Mouse (Mus musculus): ENCODE data around the gene Gif.

Gif gene

DNA sequence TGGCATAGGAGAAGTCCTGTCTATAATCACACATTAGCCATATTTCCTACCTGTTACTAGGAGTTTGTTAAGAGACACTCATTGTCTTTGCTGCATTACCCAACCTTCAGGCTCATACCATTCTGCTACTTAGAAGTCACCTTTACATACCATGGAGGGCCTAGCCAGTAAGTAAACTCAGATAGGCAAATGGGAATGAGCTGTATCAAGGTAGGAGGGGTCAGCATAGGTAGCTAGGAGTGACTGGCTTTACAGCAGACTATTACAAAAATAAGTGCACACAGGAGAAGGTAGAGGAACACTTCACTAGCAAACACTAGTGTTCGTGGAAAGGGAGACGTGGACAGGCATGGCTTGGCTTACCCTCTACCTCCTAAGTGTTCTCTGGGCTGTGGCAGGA is at the start of gene Gif:
Gif (plus strand) TSS at position 257 of the 400 bp plus-strand sequence.
- no peak for DNase-seq

DNA sequence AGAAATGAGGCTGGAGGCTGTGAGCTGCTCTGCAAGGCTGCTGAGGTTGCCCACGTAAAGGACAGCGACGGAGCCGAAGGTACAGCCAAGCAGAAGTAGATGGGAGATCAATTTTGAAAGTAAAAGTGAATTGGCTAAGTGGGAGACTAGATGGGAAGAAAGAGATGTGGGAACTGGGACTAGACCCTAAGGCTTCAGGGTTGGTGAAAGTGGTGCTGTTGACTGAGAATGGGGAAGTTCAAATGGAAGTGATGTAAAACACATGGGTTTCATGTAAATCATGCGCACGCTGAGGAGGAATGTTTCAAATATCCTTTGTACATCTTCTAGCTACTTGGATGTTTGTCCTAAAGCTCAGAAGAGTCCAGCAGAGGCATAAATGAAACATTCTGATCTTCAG is 49.0 kb upstream of the Gif start:
- no peak for DNase-seq

DNA sequence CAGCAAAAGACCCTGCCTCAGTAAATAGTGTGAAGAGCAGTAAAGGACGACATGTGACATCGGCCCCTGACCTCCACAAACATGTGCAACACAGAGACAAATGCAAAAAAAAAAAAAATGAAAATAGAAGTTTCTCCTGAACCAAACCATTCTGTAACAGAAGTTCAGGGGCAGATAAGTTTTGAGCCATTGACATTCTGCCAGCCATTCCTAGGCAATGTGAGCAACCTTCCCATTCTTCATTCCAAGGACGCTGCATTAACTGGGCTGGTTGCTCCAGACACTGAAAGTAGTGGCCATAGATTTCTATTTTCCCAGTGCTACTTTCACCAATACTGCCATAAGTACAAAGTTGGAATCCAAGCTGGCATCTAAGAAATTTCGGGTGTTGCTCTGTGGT is 34.9 kb upstream of the Gif start:
- DNase-seq: no peak

DNA sequence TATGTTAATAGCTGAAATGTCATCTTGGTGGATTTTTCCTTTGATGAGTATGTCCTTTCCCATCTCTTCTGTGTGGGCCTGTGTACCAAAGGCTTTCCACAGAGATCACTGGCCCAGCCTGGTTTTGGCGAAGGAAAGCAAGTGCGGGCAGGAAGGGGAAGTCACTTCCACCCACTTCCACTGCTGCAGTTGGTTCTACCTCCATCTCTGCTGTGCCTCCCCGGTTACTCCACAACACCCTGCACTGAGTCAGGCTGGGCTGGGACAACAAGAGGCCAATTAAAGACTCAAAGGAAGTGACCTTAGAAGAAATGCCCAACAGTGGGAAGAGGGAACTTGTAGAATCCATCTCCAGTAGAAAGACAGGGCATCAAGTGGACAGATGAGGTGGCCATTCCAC is 27.3 kb upstream of the Gif start:
- no peak for DNase-seq

DNA sequence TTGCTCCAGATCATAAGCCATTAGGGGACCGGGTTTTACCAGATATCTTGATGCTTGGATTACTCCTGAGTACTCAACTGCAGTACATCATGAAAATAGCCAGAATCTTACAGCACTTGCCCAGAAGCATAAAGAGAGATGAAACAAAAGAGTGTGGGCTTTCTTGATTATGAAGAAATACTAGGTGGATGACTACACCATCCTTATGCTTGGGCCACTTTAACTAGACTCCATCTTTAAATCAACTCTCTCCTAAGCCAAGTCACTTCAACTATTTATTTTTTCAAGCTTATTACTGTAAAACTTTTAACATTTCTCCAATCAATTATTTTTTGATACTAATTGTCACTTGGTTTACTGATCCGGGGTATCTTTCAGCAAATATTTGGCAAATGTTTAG is 23.5 kb upstream of the Gif start:
- DNase-seq: no peak

DNA sequence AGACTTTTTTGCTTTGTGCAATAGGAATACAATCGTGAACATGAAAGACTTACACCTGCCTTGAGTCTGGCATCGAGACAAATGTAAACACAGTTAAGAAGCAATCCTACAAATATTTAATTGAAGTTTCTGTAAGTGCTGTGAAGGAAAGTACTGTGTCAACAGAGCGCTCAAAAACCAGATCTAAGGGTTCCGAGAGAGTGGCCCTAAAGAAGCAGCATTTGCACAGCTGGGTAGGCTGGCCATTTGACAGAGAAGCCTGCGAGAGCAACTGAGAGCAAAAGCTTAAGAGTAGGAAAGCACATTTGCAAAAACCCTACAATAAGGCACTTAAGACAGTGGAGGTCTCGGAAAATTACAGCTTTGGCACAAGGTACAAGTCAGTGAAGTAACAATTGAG is 23.1 kb upstream of the Gif start:
- DNase-seq: no peak

DNA sequence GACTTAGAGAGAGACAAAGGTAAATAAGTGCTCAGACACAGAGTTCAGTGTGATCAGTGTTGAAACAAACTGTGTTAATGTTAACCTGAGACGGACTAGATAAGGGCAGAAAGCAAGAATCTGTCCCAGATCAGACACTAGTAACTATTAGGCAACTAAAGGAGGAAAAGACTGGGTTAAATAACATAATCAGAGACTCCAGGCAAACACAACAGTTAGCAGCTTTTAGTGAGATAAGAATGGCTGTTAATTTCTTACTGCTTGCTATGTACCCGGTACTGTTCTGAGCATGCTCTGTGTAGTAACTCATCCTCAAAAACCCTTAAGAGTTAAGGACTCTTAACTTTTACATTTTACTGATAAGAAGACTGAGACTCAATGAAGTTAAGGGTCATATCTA is 21.4 kb upstream of the Gif start:
- DNase-seq: no peak

DNA sequence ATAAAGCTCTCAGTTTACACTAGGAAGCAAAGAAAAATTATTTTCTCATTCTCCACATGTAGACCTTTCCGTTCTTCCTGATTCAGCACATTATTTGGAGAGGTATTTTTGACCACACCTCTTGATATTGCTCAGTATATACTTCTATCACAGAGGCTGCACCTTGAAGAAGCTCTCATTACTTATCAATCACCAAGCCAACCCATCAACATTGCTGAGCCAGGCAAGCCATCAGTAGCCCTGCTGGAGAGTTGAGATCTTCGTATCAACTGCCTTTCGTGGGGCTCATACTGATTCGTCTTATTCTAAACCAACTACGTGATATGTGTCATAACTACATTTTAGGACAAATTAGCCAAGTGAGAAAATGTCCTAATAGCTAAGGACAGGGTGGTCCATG is 20.1 kb upstream of the Gif start:
- DNase-seq: no peak

DNA sequence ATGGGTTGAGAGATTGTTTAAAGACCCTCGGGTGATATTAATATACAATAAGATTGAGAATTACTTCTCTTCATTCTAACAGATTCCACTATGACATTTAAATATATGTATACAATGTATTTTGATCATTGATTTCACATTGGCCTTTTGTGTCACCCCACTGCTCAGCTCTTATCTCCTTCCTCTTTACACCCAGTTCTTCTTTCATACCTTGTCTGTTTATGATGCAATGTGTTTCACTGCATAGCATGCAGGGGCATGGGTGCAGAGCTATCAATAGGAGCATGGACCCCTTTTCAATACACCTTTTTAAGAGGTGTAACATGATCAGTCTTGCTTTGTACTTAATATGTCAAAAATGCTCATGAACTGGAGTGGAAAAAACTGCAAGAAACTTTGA is 17.1 kb upstream of the Gif start:
- no peak for DNase-seq

DNA sequence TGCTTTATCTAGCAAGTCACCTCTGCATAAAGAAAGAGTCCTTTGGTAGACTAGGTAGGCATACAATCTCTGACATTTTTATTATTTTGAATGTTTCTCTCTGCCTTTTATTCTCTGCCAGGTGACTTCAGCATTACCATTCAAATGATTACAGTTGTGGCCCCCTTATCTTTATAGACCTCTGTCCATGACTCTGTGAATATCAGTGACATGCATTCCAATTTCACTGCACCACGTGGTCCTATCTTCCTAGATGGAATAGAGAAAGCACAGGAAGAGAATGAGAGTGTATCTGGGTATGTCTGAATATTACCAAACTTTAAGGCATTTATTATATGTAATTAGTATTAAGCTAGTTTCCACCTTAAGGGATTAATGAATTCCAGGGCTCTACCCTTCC is 10.9 kb upstream of the Gif start:
- DNase-seq: no peak

DNA sequence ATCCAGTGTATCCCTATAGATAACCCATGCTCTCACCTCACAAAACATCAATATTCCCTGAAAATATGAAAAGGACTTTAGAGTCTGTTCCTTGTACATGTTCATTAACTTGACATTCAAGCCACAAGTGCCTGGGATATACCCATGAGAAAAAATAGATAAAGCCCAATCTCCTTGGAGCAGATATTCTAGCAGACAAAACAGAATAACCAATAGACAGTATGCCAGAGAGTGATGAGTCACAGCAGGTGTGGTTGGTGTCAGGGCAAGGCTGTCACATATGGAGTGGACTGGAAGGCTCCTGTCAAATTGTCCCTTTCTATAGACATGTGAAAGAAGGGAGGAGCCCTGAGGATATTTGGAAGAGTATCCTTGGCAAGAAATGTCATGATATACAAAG is 1.7 kb upstream of the Gif start:
- DNase-seq: no peak

DNA sequence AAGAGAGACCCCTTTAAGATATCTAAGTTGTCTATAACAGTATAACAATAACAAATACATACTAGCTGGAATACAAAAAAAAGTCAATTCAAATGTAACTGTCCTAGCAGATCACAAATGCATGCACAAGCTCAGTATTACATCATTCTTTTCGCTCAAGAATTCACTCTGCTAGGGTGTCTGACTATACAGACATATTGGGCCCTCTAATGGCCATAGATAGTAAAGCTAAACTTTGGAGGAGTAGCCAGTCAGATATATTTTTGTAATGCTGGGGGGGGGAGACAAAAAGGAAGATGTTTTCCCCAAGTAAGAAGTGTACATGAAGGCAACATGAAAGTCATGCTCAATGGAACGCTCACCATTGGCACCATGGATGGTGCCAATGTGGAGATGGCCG is 17.7 kb downstream of the Gif start:
- DNase-seq: no peak

DNA sequence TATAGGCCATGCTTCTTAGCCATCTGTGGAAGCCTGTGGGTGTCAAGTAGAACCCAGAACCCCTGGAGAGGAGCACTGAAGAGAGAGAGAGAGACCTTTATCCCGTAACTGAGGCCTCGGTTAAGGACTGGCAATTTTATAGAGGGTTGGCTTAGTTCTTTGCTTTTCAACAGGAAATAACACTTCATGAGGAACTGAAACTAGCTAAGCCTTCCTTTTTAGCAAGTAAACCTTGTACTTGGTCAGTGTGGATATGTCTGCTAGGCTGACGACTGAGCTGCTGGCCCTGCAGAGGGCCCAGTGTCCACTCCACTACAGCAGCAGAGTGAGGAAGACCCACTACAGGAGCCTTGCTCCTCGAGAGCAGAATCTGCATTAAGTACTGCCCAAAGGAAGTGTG is 19.1 kb downstream of the Gif start:
- no peak for DNase-seq

DNA sequence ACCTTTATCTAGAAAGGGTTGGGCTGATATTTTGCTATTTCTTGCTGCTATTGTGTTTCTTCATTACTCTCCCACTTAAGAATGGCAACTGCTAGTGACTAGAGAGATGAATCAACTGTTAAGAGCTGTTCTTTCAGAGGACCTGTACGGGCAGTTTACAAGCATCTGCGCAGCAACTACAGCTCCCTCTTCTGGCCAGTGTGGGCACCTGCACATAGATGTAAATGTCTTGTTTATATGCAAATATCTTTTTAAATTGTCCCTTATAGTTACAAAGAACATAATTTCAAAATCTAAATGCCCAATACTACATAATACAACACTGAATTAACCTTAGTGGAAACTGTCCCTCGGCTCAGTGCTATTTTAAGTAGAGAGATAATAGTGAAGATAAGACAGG is 20.8 kb downstream of the Gif start:
- DNase-seq: no peak

DNA sequence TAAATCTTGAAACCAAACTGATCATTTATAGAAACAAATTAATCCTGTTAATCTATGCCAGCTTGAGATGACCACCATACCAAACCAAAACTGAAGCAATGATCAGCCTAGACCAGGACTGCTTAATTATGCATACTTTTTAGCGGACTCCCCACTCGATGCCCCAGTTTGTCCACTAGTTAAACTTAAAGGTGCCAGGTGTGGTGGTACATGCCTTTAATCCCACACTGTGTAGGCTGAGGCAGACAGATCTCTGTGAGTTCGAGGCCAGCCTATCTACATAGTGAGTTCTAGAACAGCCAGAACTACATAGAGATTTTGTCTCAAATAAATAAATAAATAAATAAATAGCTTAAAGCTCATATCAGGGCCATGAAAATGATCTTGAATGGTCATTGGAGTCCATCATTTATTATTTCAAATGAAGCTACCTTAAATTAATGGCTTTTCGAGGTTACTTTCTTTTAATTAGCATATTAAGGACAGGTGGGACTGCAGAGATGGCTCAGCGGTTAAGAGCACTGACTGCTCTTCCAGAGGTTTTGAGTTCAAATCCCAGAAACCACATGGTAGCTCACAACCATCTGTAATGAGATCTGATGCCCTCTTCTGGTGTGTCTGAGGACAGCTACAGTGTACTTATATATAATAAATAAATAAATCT is 22.0 kb downstream of the Gif start:
- no peak for DNase-seq

DNA sequence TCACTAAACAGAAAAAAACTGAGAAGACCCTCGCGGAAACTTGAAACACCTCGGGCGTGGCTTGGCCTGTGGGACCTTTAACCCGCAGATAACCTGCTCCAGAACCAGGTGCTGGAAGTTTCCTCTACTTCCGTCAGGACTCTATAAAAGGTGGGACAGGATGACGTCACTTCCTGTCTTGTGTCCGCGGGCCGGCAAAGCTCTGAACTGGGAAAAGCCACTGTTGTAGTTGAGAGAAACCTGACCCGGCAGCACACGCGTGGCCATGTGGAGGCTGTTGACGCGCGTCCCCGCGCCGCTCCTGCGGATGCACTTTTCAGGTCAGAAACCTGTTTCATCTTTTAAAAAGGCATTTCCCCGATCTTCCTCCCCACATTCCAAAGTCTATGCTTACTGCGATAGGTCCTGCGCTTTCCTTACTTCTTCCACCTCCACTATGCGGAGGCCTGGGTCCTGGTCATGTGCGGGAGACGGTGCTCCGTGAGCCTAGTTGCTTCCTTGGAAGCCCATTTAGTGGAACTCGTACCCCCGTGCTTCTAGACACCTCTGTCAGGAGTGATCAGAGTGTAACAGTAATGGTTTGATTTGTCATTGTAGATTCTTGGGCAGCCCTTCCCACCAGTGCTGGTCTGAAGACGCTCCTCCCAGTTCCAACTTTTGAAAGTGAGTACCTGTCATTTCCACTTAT is 23.0 kb downstream of the Gif start, which contains the start of gene Mrpl16:
Mrpl16 (plus strand) TSS at position 187 of the 688 bp plus-strand sequence.
- DNase-seq: peak; percentile 92

DNA sequence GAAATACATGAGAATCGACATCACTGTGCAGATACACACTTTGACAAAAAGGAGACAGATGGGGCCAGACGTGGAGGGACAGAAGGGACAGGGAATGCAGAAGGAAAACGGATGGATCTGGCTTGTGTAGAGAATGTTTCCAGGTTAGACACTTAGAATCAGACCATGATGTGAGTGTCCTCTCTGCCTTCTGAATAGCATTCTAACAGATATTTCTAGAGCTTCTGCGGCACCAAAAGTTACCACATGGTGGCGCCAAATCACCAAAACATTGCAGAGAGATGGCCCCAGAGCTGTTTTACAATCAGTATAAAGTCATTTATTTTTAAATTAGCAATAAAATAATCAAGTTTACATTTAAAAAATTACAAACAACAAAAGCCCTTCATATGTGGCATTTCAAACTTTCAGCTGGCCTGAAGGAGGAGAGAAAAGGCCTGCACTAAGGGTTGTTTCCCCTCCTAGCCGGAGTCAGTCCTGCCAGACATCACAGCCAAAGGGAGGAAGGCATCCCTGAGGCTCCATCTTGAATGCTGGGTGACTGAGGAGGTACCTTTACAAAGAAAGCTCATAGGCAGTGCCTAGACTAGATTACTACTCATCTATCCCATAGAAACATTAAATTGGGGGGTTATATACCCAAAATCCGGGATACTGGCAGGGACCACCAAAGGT is 30.0 kb downstream of the Gif start:
- peak; percentile 70 for DNase-seq

DNA sequence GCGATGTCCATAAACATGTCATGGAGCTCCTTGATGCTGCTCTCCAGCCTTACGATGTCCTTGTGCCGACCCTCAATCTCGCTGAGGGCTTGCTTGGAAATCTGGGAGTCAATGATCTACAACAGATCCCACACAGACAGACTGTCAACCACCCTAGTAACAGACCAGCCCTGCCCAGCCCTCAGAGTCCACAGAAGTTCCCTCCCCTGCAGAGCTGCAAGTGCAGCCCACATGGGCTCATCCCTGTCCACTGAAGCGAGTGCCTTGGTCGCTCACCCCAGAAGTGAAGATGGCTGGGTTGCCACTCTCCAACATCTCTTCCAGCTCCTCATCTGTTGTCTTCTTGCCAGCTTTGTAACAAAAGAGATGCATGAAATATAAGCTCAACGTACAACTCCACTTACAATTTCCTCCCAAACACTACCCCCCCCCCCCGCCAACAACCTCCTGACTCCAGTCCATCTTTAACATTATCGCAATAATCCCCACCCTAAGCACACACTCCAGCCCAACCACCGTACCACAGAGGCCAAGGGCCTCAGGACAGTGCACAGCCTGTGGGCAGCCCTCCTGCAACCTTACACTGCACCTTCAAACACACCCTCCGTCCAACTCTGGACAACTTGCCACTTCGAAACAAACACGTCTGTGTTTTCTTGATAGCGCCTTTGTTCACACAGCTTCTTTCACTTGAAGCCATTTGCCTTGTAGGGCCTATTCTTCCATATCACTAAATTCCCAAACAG is 38.2 kb downstream of the Gif start:
- DNase-seq: no peak

DNA sequence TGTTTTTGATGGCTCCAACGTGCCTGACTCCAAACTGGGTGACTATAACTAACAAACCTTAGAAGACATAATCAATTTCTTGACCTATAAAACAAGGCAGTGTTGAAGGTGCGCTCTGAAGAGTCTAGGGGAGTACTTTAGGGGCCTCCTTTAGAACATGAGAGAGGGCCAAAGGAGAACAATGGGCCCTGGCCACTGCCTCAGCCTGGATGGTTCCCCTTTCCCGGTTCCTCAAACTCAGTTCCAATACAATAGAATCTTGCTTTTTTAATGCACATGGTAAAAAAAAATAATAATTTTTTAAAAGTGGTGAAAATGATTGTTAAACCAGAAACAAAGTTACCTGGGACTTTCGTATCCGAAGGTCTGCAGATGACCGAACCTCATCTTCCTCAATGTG is 40.5 kb downstream of the Gif start:
- no peak for DNase-seq

DNA sequence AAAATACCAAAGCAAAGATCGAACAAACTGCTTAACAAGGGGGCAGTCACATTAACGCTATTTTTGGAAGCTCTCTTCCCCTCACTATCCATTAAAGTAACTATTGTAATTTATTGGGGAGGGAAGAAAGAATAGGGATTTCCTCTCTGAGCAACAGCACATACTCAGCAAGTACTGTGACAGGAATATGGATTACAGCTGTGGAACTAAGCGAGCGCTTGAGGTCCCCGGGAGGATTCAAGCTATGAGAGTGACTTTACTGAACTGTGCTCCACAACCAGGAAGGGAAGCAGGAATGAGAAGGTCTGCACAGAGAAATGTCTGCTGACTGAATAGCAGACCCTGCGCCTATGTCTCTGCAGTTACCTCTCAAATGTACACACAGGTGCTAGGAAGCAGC is 41.5 kb downstream of the Gif start:
- DNase-seq: peak; percentile 8

DNA sequence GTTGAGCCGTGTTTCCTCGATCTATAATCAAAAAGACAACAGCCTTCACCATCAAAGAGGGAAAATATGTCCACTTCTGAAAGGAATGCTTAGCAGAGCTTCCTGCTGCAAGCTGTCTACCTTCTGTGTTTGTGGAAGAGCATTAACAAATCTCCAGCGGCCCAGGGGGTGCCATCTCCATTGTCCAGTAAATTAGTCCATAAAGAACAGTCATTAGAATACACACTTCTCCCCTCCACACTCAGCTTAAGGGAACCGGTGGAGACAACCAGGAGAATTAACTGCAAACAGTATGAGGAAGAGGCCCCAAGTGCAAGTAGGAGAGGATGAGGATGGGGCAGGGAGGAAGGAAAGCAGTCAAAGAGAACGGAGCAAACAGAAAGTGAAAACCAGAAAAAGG is 44.5 kb downstream of the Gif start:
- DNase-seq: no peak

DNA sequence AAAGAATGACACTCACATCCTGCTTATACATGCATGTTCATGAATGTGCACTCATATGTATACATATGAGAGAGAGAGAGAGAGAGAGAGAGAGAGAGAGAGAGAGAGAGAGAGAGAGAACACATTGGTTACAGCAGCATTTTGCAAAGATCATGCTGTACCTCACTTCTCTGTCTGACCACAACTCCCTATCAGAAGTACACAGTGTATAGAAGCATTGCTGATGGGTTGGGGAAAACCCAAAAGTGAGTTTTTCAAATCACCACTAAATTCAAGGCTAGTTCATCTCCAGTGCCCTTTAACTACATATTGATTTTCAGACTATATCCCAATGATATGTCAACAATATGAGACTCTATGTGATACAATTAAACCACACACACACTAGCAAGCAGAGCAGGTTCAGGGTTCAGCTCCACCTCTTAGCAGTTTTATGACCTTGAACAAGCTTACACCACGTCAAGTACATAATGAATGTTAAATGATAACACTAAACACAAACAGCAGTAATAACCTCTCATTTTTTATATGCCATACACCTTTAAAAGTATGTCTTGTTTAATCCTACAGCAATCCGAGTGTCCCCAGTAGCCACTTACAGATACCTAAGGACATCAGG is 46.5 kb downstream of the Gif start:
- DNase-seq: no peak

DNA sequence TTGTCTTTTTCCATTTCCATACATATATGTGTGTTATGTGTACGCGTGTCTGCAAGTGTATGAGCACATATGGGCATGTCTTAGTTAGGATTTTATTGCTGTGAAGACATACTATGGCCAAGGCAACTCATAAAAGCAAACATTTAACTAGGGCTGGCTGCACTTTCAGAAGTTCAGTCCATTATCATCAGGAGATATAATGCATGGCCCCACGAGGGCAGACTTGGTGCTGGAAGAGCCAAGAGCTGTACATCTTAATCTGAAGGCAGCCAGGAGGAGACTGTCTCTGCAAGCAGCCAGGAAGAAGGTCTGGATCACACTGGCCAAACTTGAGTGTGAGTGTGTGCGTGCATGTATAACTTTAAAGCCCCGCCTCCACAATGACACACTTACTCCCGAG is 47.1 kb downstream of the Gif start:
- DNase-seq: no peak
